Mouse (Mus musculus) small intestine, adult 2 months (tissue): ENCODE results near the gene Lancl2. TPM values are rescaled to one million over a fixed set of nuclear protein-coding genes. Genes with fewer than 3 reads are reported as not detected.

Source experiments
- H3K27ac ChIP-seq: fragments of 200-500 bp; 2 replicates; pipeline ENCODE4 v1.5.1; 2012; ENCODE audit warnings: low read depth, low read length, control low read depth, inconsistent platforms; ENCODE audit not compliant: insufficient read depth
- H3K27me3 ChIP-seq: fragments of 200-500 bp; 2 replicates; pipeline ENCODE4 v1.6.1; 2012; ENCODE audit warnings: mild to moderate bottlenecking, moderate library complexity, low read length, inconsistent platforms; ENCODE audit not compliant: control insufficient read depth, insufficient read depth
- H3K36me3 ChIP-seq: fragments of 200-500 bp; 2 replicates; pipeline ENCODE4 v1.6.1; 2012; ENCODE audit warnings: mild to moderate bottlenecking, low read length, control low read depth, inconsistent platforms; ENCODE audit not compliant: control insufficient read depth, insufficient read depth
- H3K4me1 ChIP-seq: fragments of 200-500 bp; 2 replicates; pipeline ENCODE4 v1.6.1; 2012; ENCODE audit warnings: low read length, inconsistent platforms, mixed read lengths; ENCODE audit not compliant: control insufficient read depth, insufficient read depth, insufficient read length
- H3K4me3 ChIP-seq: fragments of 200-500 bp; 2 replicates; pipeline ENCODE4 v1.5.1; 2012; ENCODE audit warnings: low read depth, mild to moderate bottlenecking, control low read depth, inconsistent platforms, low read length, moderate library complexity
- CTCF ChIP-seq: fragments of 200-500 bp; IDR thresholded peaks from 2 replicates; pipeline ENCODE4 v1.5.1; 2012; ENCODE audit warnings: low read depth, mild to moderate bottlenecking, control low read depth, inconsistent platforms, low read length, moderate library complexity, mixed read lengths; ENCODE audit not compliant: insufficient replicate concordance, insufficient read length; ENCODE audit errors: extremely low read depth
- POLR2A ChIP-seq: fragments of 200-500 bp; IDR thresholded peaks from 2 replicates; pipeline ENCODE4 v1.6.1; 2012; ENCODE audit warnings: low read depth, mild to moderate bottlenecking, control low read depth, inconsistent platforms, low read length, moderate library complexity
- WGBS: fragments of 180-500 bp; shearing (Covaris S2); methylation state at CpG from one replicate; pipeline ENCODE4 v1.1.7; 2018; 5-methylcytosine and 5-hydroxymethylcytosine counted together
- polyA plus RNA-seq: library from polyadenylated mRNA; depleted of rRNA; stranded (reverse); fragments of >200 nt; gene quantifications from 2 replicates; pipeline ENCODE4 v1.2.3, GENCODE M21; 2012; rRNA removed

Gene Lancl2
- polyA plus RNA-seq, 1 experiment, result 1.1 TPM

- TF ChIP-seq POLR2A (no peak), CTCF (no peak)
- Histone ChIP-seq H3K4me1 (peaks cover 4% of the 10 kb centered on the region; the same call in 1 of the 2 replicates), H3K27ac (no peak overlapping the region), H3K36me3 (peaks cover 5% of the 10 kb centered on the region), H3K4me3 (no peak overlapping the region), H3K27me3 (no peaks in the 10 kb centered on the region)
- 91% methylated on average over 1 of the region's 1 CpGs for WGBS
Measured at GRCm38 (mm10) chr6:57784251-57784650, 81.9 kb downstream of the Lancl2 start.

- no peak overlapping the region for H3K27ac ChIP-seq
- H3K27me3 ChIP-seq, result no peaks in the 10 kb centered on the region
- no peak overlapping the region for H3K4me3 ChIP-seq
- TF ChIP-seq CTCF, result no peak
- TF ChIP-seq POLR2A, result no peak
- peaks cover 5% of the 10 kb centered on the region for H3K36me3 ChIP-seq
- 90% methylated on average over 6 of the region's 6 CpGs for WGBS
- no peaks in the 10 kb centered on the region for H3K4me1 ChIP-seq
Measured at GRCm38 (mm10) chr6:57787376-57787775, 85.0 kb downstream of the Lancl2 start.

Other genes starting within 250 kb of the Lancl2 start
- gene Ppm1k, start 167.1 kb upstream of the Lancl2 start, polyA plus RNA-seq, result 0.22 and 0.53 TPM in 2 replicates
- gene Herc6, start 121.5 kb upstream of the Lancl2 start, polyA plus RNA-seq, result 1.7 and 13.8 TPM in 2 replicates
- gene Pyurf, start 10.5 kb upstream of the Lancl2 start, polyA plus RNA-seq, result 8.5 and 12.8 TPM in 2 replicates
- gene Vopp1, start 122.6 kb downstream of the Lancl2 start, polyA plus RNA-seq, result 5.1 and 12.5 TPM in 2 replicates
- not detected in 2 replicates for gene Vmn1r21, start 147.8 kb downstream of the Lancl2 start, polyA plus RNA-seq
- gene Vmn1r22, start 205.5 kb downstream of the Lancl2 start, polyA plus RNA-seq, result not detected in 2 replicates
- gene Vmn1r23, start 224.3 kb downstream of the Lancl2 start, polyA plus RNA-seq, result not detected in 2 replicates